Mouse (Mus musculus) brown adipose tissue, adult 24 weeks (tissue): ENCODE measurements around the gene Helz. TPM values are rescaled to one million over a fixed set of nuclear protein-coding genes. Genes with fewer than 3 reads are reported as not detected.
A peak's percentile ranks its signal among the peaks of the same experiment; 100 is the strongest.

Experiments used
- H3K27ac ChIP-seq: fragments of 200-500 bp; replicated peaks from 2 replicates; pipeline ENCODE4 v1.5.1; 2012; ENCODE audit warnings: low read depth, mild to moderate bottlenecking, low read length
- H3K4me1 ChIP-seq: fragments of 200-500 bp; 2 replicates; pipeline ENCODE4 v1.6.1; 2012; ENCODE audit warnings: low read length, mixed read lengths; ENCODE audit not compliant: control insufficient read depth, insufficient read depth, insufficient read length
- H3K4me3 ChIP-seq: fragments of 200-500 bp; 2 replicates; pipeline ENCODE4 v1.5.1; 2012; ENCODE audit warnings: low read depth, mild to moderate bottlenecking, low read length, moderate library complexity; ENCODE audit not compliant: insufficient read depth
- polyA plus RNA-seq: library from polyadenylated mRNA; stranded (reverse); fragments of >200 nt; gene quantifications from 2 replicates; pipeline ENCODE4 v1.2.4, GENCODE M21; 2012; ENCODE audit not compliant: missing spikeins, insufficient read depth, insufficient read length

Helz gene
- polyA plus RNA-seq, 1 experiment, result 6.0 TPM

- Histone ChIP-seq H3K27ac (no peak overlapping the region), H3K4me3 (no peak overlapping the region), H3K4me1 (peaks cover 3% of the 10 kb centered on the region; the same call in 1 of the 2 replicates)
Observed at GRCm38 (mm10) chr11:107699967-107700366, 152.2 kb downstream of the Helz start.

- Histone ChIP-seq H3K4me1 (peaks cover 3% of the 10 kb centered on the region; the same call in 1 of the 2 replicates), H3K4me3 (peak overlapping the region; percentile 36), H3K27ac (peak overlapping the region; percentile 72)
Observed at GRCm38 (mm10) chr11:107703272-107704134, 155.8 kb downstream of the Helz start.

- no peak overlapping the region for H3K4me3 ChIP-seq
- no peak overlapping the region for H3K27ac ChIP-seq
- H3K4me1 ChIP-seq, result peaks cover 3% of the 10 kb centered on the region; the same call in 1 of the 2 replicates
Observed at GRCm38 (mm10) chr11:107705060-107705459, 157.3 kb downstream of the Helz start.

DNA sequence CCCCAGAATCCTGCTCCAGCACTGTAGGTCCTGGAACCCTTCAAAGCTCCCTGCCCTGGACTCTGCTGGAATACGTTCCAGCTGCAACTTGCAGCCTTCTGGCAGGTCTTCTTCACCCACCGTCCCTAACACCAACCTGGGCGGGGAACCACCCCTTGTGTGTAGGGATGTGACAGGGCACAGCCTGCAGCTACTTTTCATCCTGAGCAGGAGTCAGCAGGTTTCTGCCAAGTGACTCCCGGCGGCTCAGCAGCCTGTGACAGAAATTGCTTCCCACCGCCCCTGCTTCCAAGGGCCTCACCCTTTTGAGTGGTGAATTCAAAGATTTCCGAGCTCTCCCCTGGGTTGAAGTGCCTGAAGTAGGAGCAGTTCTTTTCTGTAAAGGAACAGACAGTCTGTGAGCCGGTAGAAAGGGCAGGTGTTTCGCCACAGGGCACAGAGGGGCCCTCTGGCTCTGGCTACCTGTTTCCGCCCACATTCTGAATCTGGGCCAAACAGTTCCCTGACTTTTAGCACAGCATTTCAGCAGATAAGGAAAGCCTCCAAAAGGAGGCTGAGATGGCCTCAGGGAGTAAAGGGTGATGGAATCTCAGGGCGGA, 157.8 kb downstream of the Helz start:
- no peak overlapping the region for H3K27ac ChIP-seq
- no peak overlapping the region for H3K4me3 ChIP-seq
- peaks cover 3% of the 10 kb centered on the region; the same call in 1 of the 2 replicates for H3K4me1 ChIP-seq

GRCm38 (mm10) chr11:107707897-107708610, 160.3 kb downstream of the Helz start:
- Histone ChIP-seq H3K4me3 (no peak overlapping the region), H3K4me1 (peaks cover 3% of the 10 kb centered on the region; the same call in 1 of the 2 replicates), H3K27ac (no peak overlapping the region)

DNA sequence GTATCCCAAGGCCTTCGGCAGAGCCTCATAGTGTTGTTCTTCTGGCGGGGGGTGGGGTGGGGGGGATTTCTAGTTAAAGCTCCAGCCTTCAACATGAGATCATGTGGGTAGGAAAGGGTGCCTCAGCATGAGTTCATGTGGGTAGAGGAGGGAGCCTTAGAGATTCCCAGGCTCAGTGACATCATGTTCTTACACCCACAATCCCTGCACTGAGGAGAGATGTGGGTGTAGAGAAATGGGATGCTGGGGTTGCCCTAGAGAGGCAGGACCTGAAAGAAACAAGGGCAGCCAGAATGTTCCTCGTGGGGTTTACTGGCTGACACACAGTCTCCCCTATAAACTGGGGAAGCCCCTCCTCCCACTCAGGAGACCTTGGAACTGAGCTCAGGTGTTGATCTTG, 162.6 kb downstream of the Helz start:
- H3K4me3 ChIP-seq, result no peak overlapping the region
- H3K4me1 ChIP-seq, result no peaks in the 10 kb centered on the region
- no peak overlapping the region for H3K27ac ChIP-seq

DNA sequence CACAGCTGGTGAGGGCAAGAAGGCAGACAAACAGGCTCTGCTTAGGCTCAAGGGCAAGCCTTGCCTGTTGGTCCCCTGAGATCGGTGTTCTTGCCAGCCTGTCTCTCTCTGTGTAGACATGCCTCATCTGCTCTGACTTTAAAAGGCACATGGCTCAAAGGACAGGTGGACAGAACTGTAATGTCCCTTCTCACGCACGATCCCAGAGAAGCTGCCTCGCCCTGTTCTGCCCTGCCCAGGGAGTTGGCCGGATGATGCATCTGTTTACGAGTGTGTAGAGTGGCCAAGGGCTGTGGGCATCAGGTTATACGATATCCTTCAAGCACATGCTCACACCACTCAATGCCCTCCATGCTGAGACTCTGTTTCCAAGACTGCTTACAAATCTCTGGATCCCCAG, 166.6 kb downstream of the Helz start:
- no peak overlapping the region for H3K4me3 ChIP-seq
- H3K27ac ChIP-seq, result no peak overlapping the region
- H3K4me1 ChIP-seq, result no peaks in the 10 kb centered on the region

- H3K4me1 ChIP-seq, result no peaks in the 10 kb centered on the region
- H3K27ac ChIP-seq, result no peak within 1 kb of the TSS
- H3K4me3 ChIP-seq, result no peak within 1 kb of the TSS
Observed at GRCm38 (mm10) chr11:107716332-107716938, 168.7 kb downstream of the Helz start, which contains the start of gene Cacng1. Gene Cacng1, minus strand, starts transcription at chr11:107716522.

- Histone ChIP-seq H3K27ac (no peak overlapping the region), H3K4me3 (no peak overlapping the region), H3K4me1 (no peaks in the 10 kb centered on the region)
Observed at GRCm38 (mm10) chr11:107720264-107721021, 172.7 kb downstream of the Helz start.

GRCm38 (mm10) chr11:107721057-107721456, 173.3 kb downstream of the Helz start:
- Histone ChIP-seq H3K27ac (no peak overlapping the region), H3K4me1 (no peaks in the 10 kb centered on the region), H3K4me3 (no peak overlapping the region)

- no peak overlapping the region for H3K4me3 ChIP-seq
- H3K27ac ChIP-seq, result no peak overlapping the region
- peaks cover 4% of the 10 kb centered on the region; the same call in 1 of the 2 replicates for H3K4me1 ChIP-seq
Observed at GRCm38 (mm10) chr11:107724603-107725002, 176.9 kb downstream of the Helz start.

- Histone ChIP-seq H3K4me3 (no peak overlapping the region), H3K4me1 (peaks cover 16% of the 10 kb centered on the region), H3K27ac (no peak overlapping the region)
Observed at GRCm38 (mm10) chr11:107728073-107728863, 180.5 kb downstream of the Helz start.

GRCm38 (mm10) chr11:107729141-107729540, 181.4 kb downstream of the Helz start:
- Histone ChIP-seq H3K27ac (no peak overlapping the region), H3K4me1 (peaks cover 16% of the 10 kb centered on the region), H3K4me3 (no peak overlapping the region)

GRCm38 (mm10) chr11:107730940-107731339, 183.2 kb downstream of the Helz start:
- H3K4me1 ChIP-seq, result peaks cover 16% of the 10 kb centered on the region
- H3K4me3 ChIP-seq, result no peak overlapping the region
- H3K27ac ChIP-seq, result no peak overlapping the region; the same call in 1 of the 2 replicates
